Mouse (Mus musculus) limb, embryonic 14.5 days (tissue): ENCODE data around the gene Mvb12b. TPM values are rescaled to one million over a fixed set of nuclear protein-coding genes. Genes with fewer than 3 reads are reported as not detected.

Experiments used
- ATAC-seq: fragments of 200-750 bp; cut with Nextera tagmentation; 2 replicates; pipeline ENCODE4 v1.8.0; 2017; ENCODE audit warnings: low read depth, moderate number of reproducible peaks, moderate TSS enrichment; ENCODE audit not compliant: low FRiP score
- DNase-seq: peaks from one replicate; pipeline ENCODE4 v3.0.0-alpha.2; 2015; ENCODE audit warnings: low spot score
- H3K27ac ChIP-seq: fragments of 300-500 bp; sonication (generic); replicated peaks from 2 replicates; pipeline ENCODE4 v1.5.1; 2014; ENCODE audit warnings: low read depth, mild to moderate bottlenecking, low read length, moderate library complexity, mixed read lengths
- H3K27me3 ChIP-seq: fragments of 300-500 bp; sonication (generic); 2 replicates; pipeline ENCODE4 v1.6.1; 2014; ENCODE audit warnings: low read length, mixed read lengths; ENCODE audit not compliant: control insufficient read depth, insufficient read depth
- H3K36me3 ChIP-seq: fragments of 300-500 bp; sonication (generic); 2 replicates; pipeline ENCODE4 v1.6.1; 2014; ENCODE audit warnings: mild to moderate bottlenecking, low read length, moderate library complexity, mixed read lengths; ENCODE audit not compliant: control insufficient read depth, insufficient read depth
- H3K4me1 ChIP-seq: fragments of 300-500 bp; sonication (generic); 2 replicates; pipeline ENCODE4 v1.6.1; 2014; ENCODE audit warnings: antibody characterized with exemption, low read length, mixed read lengths; ENCODE audit not compliant: control insufficient read depth, insufficient read depth
- H3K4me2 ChIP-seq: fragments of 300-500 bp; sonication (generic); replicated peaks from 2 replicates; pipeline ENCODE4 v1.6.1; 2014; ENCODE audit warnings: low read depth, mild to moderate bottlenecking, low read length, moderate library complexity; ENCODE audit not compliant: severe bottlenecking
- H3K4me3 ChIP-seq: fragments of 300-500 bp; sonication (generic); replicated peaks from 2 replicates; pipeline ENCODE4 v1.5.1; 2014; ENCODE audit warnings: low read length
- H3K9ac ChIP-seq: fragments of 300-500 bp; sonication (generic); 2 replicates; pipeline ENCODE4 v1.6.1; 2014; ENCODE audit warnings: mild to moderate bottlenecking, low read depth, low read length, moderate library complexity; ENCODE audit not compliant: severe bottlenecking
- H3K9me3 ChIP-seq: fragments of 300-500 bp; sonication (generic); 2 replicates; pipeline ENCODE4 v1.6.1; 2016; ENCODE audit warnings: low read length; ENCODE audit not compliant: control insufficient read depth
- POLR2A ChIP-seq: fragments of 200-500 bp; IDR thresholded peaks from 2 replicates; pipeline ENCODE4 v1.8.0; 2012; ENCODE audit warnings: inconsistent platforms, mild to moderate bottlenecking, moderate library complexity, borderline replicate concordance; ENCODE audit not compliant: insufficient read depth, insufficient read length; ENCODE audit errors: extremely low read depth
- WGBS: fragments of 180-500 bp; shearing (Covaris S2); extraction: QIAGEN DNeasy Blood & Tissue Kit; methylation state at CpG from one replicate; pipeline ENCODE4 v1.1.7; 2014; 5-methylcytosine and 5-hydroxymethylcytosine counted together
- polyA plus RNA-seq, 2 experiments: library from polyadenylated mRNA; depleted of rRNA in 1 of 2; stranded (reverse) in 1 of 2; unstranded in 1 of 2; fragments of >200 nt; fragmentation: Nextera tagmentation in 1 of 2; extraction: Ambion mirVana in 1 of 2; gene quantifications; 2 replicates each; pipeline versions ENCODE4 v1.2.1 to v1.2.3; 2012 to 2014

Gene Mvb12b
- polyA plus RNA-seq, 2 experiments, result 17.5 to 26.6 TPM

GRCm38 (mm10) chr2:33760571-33760991, 127.2 kb downstream of the Mvb12b start:
- ATAC-seq, result no peak
- no peak overlapping the region for H3K4me2 ChIP-seq
- no peak for TF ChIP-seq POLR2A
- no peak for DNase-seq
- H3K9me3 ChIP-seq, result no peaks in the 10 kb centered on the region
- WGBS, result 84% methylated on average over 13 of the region's 13 CpGs
- peaks cover 33% of the 10 kb centered on the region for H3K4me1 ChIP-seq
- no peak overlapping the region for H3K4me3 ChIP-seq
- H3K27me3 ChIP-seq, result no peaks in the 10 kb centered on the region
- H3K9ac ChIP-seq, result no peak overlapping the region
- H3K27ac ChIP-seq, result no peak overlapping the region
- 0 out of 2 replicates have a peak, but pooled peaks cover 6% of the 10 kb centered on the region for H3K36me3 ChIP-seq

- H3K4me1 ChIP-seq, result peaks cover 44% of the 10 kb centered on the region
- H3K9ac ChIP-seq, result no peak overlapping the region
- H3K36me3 ChIP-seq, result 0 out of 2 replicates have a peak, but pooled peaks cover 6% of the 10 kb centered on the region
- H3K27ac ChIP-seq, result no peak overlapping the region
- DNase-seq (no peak), ATAC-seq (no peak)
- H3K27me3 ChIP-seq, result no peaks in the 10 kb centered on the region
- H3K9me3 ChIP-seq, result no peaks in the 10 kb centered on the region
- TF ChIP-seq POLR2A, result no peak
- no peak overlapping the region for H3K4me2 ChIP-seq
- WGBS, result 54% methylated on average over 10 of the region's 10 CpGs
- H3K4me3 ChIP-seq, result no peak overlapping the region
Measured at GRCm38 (mm10) chr2:33759447-33759846, 128.3 kb downstream of the Mvb12b start.

- no peak for ATAC-seq
- H3K36me3 ChIP-seq, result peaks cover 10% of the 10 kb centered on the region; the same call in 1 of the 2 replicates
- no peak overlapping the region for H3K4me3 ChIP-seq
- TF ChIP-seq POLR2A, result no peak
- DNase-seq, result no peak
- 44% methylated on average over 6 of the region's 6 CpGs for WGBS
- H3K27ac ChIP-seq, result peak overlapping the region; percentile 84; the same call in 1 of the 2 replicates
- H3K4me1 ChIP-seq, result peaks cover 39% of the 10 kb centered on the region
- H3K4me2 ChIP-seq, result no peak overlapping the region
- no peaks in the 10 kb centered on the region for H3K27me3 ChIP-seq
- peak overlapping the region; percentile 21; the same call in 1 of the 2 replicates for H3K9ac ChIP-seq
- no peaks in the 10 kb centered on the region for H3K9me3 ChIP-seq
Measured at GRCm38 (mm10) chr2:33755633-33756020, 132.1 kb downstream of the Mvb12b start.

- DNase-seq (no peak), ATAC-seq (no peak)
- Histone ChIP-seq H3K4me1 (peaks cover 39% of the 10 kb centered on the region), H3K27me3 (no peaks in the 10 kb centered on the region), H3K9me3 (no peaks in the 10 kb centered on the region), H3K36me3 (peaks cover 15% of the 10 kb centered on the region; the same call in 1 of the 2 replicates), H3K4me3 (no peak overlapping the region), H3K9ac (no peak overlapping the region), H3K4me2 (no peak overlapping the region), H3K27ac (peak overlapping the region; percentile 84)
- TF ChIP-seq POLR2A, result no peak
- WGBS, result 53% methylated on average over 7 of the region's 7 CpGs
Measured at GRCm38 (mm10) chr2:33754980-33755632, 132.6 kb downstream of the Mvb12b start.

GRCm38 (mm10) chr2:33754317-33754633, 133.5 kb downstream of the Mvb12b start:
- H3K9me3 ChIP-seq, result no peaks in the 10 kb centered on the region

More at GRCm38 (mm10) chr2:33754317-33754633, 133.5 kb downstream of the Mvb12b start:
- DNase-seq, result no peak
- Histone ChIP-seq H3K9ac (no peak overlapping the region), H3K4me1 (peaks cover 34% of the 10 kb centered on the region), H3K4me3 (no peak overlapping the region), H3K27ac (peak overlapping the region; percentile 84), H3K27me3 (no peaks in the 10 kb centered on the region), H3K36me3 (peaks cover 21% of the 10 kb centered on the region), H3K4me2 (no peak overlapping the region)
- ATAC-seq, result no peak; the same call in 1 of the 2 replicates
- 63% methylated on average over 3 of the region's 3 CpGs for WGBS
- TF ChIP-seq POLR2A, result no peak
